Mouse (Mus musculus) cerebellum, postnatal 10 days (tissue): ENCODE measurements around the gene Tm6sf1.

ENCODE experiments used
- DNase-seq, 2 experiments: peaks; one replicate each; pipeline ENCODE4 v3.0.0; 2021; ENCODE audit warnings: mixed read lengths in 2 of 2

The Tm6sf1 gene

DNA sequence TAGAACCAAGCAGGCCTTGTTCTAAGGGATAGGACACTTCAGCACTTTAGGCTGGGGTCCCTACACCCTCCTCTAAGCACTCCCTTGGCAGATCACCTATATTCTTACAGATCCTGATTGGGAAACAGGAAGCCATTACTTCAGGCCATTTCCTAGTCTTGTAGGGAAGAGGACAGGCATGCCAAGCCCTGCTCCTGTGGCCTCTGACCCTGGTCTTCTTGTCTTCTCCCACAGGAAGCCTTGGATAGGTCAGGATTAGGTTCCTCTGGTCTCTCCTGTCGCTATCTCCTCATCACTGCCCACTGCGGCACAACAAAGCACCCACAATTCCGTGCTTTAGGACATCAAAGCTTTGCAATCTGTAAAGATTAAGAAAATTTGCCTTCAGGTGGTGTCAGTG is 7.1 kb upstream of the Tm6sf1 start:
- no peak for DNase-seq

DNA sequence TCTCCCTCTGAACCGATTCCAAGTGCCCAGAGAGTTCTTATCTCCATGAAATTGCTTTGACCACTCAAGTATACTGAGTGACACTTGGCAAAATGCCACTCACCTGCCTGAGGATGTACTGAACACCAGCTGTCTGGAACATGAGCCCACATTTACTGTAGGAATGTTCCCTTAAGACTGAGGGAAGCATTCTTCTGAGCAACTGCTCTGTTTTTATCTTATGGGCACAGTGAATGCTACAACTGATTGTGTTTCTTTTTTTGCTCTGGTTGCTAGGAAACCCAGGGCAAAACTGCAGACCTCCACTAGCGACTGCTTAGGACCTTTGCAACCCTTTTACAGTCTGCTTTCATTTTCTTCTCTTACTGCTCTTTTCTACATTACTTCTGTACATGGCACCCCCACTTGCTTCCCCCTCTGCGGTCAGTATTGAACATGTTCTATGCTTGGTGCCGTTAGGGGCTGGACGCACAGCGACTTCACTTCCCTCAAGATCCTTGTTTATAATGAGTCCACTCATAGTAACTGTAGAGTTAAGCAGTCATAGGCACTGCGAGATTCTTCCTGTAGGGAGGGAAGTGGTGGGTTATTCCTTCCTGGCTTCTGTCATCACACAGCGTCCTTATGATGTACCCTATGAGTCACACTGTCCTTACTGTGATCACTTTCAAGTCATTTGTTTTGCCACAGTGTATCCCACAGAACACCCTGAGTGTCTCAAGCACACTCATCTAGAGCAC is 4.1 kb upstream of the Tm6sf1 start:
- peak; percentile 38 to 47 for DNase-seq

DNA sequence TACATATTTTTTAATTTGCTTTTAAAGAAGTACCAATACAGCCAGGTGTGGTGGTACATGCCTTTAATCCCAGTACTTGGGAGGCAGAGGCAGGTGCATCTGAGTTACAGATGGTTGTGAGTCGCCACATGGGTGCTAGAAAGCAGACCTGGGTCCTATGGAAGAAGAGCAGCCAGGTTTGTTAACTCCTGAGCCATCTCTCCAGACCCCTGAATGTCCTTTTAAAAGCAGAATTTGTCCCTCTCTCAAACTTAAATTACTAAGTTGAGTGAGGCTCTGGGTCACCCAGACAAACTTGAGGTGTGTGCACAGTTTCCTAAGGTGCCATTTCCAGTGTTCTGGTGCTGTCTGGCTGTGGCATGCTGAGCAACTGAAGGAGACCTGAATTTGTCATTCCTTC is 3.1 kb upstream of the Tm6sf1 start, which contains the start of gene Gm10160:
TSS of gene Gm10160 (minus strand) at position 101 of the 400 bp plus-strand sequence.
- no peak for DNase-seq

DNA sequence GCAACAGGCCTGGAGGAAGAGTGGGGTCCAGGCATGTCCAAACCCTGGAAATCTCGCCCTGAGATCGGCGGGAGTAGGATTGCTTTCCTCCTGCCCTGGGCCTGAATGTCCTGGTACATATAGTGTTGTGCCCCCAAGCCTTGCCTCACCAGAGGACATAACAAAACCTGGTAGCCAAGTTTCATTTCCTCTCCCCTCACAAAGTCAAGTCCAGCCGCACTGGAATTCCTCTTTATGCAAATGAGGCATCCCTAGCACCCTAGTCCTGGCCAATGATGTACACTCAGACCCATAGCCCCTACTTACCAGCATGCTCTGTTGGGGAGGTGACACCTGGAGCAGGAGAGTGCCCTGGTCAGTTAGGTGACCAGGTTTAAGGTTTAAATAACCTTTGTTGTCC is 2.6 kb upstream of the Tm6sf1 start:
- no peak for DNase-seq

DNA sequence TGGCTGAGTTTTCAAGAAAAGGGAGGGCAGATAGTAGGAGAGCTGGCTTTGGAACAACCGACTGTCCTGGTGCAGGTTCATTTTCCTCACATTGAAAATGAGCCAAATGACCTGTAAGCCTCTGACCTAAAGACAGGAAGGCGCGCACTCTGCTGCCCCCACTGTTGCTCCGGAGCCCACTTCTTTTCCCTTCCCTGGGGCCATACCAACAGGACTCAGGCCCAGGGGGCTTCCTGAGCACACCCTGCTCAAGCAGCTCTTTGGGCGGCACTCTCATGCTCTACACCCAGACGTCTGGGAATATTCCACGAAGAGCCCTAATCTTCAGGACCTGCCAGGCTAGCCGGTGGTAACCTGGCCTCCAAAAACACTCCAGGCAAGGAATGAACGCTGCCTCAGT is 565 bp upstream of the Tm6sf1 start:
- no peak for DNase-seq

DNA sequence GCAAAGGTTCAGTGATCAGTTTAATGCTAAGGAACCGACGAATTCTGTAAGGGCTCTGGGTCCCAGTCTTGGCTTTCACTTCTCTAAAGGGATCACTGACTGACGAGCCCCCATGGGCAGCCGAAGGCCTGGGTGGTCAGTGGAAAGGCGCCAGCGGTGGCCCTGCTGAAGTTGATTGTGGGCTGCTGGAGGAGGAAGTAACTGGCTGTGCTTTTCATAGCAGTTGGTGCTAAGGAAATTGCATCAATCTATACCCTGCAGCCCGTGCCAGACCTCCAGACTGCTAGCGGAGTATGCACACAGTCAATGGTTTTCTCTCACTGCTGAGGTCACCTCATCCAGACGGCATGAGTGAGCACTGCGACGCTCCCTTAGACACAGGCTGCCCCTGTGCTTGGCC is 1.3 kb downstream of the Tm6sf1 start:
- peak in 1 of 2 experiments; percentile 26 for DNase-seq

DNA sequence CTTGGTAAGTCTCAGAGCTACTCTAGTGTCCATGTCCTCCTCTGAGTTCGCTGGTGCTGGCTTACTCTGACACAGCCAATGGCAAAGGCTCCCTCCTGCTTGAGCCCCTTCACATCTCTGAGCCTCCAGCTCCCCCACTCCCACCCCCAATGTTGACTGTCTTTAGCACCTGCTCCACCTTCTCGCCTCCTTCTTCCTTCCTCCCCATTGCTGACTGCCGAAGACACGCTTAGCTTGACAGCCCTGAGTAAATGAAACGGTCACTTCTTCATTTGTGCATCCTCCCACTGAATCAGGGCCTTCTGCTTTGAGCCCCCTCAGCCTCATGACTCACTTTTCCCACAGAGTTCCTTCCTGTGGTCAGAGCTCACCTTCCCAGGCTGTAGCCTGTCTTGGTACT is 2.2 kb downstream of the Tm6sf1 start:
- no peak for DNase-seq

DNA sequence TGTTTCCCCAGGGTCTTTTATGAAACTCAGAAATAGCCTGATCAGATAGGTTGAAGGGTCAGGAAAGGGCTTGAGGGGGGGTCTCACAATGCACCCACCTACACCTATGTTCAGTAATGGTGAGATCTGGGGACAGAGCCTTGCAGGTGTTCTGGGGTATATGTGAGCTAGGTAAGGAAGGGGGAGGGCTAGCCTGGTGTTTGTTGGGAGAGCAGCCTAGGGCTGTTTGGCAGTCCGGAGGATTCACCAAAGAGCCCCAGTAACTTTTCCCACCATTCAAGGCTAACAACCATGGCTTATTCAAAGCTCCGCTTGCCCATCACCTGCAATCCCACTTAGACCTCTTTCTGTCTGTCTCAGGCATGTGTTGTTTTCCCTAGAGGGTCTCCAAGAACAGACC is 2.7 kb downstream of the Tm6sf1 start:
- DNase-seq = no peak

DNA sequence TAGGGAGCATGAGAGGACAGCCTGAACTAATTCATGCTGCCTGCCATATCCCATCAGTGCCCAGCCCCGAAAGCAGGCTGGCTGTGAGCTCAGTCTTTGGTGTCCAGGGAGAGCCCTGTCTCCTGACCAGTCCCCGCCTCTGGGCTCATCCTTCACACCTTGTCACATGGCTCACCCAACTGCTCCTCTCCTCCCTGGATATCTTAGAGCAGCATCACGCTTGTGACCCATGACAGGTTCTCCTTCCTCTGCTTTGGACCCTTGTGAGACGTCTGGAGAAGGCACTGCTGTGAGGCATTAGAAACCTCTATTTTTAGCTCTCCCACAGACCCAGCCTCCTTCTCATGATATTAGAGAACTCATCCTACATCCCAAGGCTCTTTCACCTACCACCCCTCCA is 3.1 kb downstream of the Tm6sf1 start:
- DNase-seq = no peak

DNA sequence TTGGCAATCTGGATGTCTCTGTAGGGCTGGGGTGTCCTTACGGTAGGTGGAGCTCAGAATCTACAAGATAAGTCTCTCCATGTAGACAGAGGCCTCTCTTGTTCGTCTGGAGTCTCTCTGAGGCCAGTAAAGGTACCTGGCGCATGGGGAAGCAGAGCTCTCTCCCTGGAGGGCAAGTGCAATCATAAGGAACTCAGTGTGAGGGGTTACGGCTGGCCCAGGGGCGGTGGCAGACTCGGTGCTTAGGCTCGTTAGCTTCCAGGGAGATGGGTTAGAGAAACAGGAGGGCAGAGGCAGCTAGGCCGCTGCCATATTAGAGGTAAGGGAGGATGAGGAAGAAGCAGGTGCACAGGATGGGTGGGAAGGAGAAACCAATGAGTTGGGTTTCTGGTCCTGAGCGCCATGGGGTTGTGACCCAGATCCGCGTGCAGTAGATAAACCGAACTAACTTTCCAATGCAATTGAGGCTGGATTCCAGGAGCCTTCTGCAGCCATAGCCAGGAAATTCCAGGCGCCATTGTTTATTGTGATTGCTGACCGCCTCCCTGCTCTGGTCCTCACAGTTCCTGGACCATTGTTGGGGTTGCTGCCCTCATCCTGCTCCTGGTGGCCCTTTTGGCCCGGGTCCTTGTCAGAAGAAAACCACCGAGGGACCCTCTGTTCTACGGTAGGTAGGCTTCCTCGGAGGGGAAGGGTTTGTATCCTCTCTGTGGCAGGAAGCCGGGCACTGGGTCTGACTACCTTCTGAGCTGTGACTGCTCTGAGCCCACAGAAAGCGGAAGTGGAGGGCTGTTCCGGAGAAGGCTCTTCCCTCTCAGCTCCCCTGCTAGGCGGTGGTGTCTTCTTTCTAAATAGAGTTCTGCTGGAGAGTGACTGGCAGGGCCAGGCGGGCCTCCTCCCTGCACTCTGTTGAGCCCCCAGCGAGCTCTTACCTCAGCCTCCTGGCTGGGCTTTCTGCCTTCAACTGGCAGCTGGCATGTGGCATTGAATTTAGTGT is 4.1 kb downstream of the Tm6sf1 start:
- DNase-seq = no peak

DNA sequence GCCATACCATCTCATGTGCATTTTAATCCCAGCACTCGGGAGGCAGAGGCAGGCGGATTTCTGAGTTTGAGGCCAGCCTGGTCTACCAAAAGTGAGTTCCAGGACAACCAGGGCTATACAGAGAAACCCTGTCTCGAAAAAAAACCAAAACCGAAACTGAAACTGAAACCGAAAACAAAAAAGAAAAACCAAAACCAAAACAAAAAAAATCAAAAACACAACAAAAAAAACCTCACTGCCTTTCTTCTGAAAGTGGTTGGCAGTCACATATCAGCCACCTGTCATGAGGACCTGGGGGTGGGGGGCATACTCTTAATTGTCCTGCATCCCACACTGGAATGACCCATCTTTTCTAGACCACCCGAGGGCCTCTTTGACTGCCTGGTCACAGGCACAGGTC is 5.8 kb downstream of the Tm6sf1 start:
- no peak for DNase-seq

DNA sequence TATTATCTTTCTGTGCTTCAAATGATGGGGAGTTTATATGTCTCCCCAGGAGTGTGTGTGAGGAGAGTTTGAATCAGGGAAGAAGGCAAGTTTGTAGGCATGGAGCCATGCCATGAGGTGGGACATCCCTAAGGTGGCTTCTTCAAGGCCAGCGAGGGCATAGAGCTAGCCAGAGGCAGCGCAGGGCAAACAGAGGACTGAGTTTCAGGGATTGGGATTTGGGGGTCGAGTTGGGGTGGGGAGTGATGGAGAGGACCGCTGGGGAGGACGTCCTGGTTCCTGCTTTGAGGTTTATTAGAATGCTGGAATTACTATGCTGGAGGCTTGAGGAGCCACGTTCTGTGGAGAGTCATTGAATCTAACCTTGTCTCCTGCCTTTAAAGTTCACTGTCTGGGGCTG is 7.1 kb downstream of the Tm6sf1 start:
- DNase-seq = no peak

DNA sequence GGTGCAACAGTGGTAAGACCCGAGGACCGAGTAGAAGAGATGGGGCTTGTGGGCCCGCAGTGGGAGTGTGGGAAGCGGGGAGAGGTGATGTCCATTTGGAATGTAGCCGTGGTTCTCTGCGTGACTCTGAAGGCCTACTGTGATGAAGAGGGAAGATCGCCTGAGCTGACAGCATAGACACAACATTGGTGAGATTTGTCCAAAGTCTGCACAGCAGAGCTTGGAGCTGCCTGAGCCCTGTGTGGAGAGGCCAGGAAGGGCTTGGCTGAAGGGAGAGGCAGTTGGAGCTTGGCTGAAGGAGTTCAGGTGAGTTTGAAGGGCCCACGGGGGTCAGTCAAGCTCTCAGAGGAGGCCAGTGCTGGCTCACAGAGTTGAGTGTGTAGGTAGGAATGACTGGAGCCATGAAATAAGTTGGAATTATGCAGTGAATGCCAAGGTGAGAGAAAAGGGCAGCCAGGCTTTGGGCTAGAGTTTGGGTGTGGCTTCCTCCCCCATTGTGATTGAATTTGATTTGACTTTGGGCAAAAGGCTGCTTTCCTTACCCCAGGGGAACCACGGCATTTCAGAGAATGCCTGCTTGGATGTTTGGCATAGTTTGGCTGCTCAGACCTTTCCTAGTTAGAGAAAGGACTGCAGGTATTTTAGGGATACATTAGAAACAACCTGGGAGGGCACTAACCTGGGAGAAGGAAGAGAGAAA is 8.6 kb downstream of the Tm6sf1 start:
- DNase-seq = no peak

DNA sequence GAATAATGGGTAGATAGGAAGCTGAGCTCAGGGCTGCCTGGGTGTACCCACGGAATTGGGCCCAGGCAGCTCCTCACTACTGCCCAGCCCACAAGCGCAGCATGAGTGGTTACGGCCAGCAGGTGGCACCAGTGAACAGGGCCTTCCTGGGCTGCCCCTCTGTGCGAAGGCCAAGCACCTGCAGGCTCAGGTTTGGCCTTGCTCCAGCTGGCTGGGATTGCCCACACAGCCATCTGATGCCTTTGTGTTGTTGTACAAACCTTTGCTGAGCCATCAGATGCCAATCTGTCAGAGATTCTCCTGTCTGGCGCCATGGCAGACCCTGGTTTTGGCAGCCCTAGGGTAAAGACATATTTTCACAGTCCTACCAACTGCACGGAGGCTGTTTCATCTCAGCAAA is 9.4 kb downstream of the Tm6sf1 start:
- peak; percentile 99 to 100 for DNase-seq

DNA sequence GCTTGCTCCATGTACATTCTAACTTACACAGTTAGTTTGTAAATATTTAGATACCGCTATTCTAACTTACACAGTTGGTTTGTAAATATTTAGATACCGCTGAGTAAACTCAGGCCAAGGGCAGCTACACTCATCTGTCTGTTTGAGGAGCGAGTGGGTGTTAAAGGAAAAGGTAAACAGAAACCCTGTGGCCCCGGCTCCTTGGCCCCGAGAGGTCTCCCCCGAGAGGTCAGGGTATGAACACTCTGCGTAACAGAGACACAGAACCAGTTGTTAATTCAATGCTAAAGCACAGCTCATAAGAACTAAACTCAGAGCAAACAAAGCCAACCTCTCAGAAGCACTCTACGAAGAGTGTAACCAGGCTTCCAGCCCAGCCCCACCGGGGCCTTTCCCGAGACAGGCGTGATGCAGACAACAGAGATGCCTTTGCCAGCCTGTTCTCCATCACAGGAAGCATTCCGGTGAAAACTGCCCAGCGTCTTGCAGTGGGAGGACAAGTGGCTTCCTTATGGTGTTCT is 13.8 kb downstream of the Tm6sf1 start:
- DNase-seq = no peak

DNA sequence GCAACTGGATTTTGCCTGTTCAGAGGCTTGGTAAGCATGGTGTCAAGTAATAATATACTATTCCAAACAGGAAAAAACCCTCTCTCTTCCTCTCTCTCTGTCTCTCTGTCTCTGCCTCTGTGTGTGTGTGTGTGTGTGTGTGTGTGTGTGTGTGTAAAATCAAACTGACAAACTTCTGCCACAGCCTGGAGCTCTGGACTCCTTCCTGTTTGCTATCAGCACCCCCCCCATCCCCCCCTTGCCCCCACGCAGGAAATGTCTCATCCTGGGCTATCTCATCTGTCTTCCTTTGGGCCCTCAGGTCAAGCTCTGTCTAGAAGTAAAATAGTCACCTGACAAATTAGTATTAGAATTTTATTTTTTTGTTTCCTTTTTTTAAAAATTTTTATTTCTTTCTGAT is 15.0 kb downstream of the Tm6sf1 start:
- DNase-seq = no peak

DNA sequence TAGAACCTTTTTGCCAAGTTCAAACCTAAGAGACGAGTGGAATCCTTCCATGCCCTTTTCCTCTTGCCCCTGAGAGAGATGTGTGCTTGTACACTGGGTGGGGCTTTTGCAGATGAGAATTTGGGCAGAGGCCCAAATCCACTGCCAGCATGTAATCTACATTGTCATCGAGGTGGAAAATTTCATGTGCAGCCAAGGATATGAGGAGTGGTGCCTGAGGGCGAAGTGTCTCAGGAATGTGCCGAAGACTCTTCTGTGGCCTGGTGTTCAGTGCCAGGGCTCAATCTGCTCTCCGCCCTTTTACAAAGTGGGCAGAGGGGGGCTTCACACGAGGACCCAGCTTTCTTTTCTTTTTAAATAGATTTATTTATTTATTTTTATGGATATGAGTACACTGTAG is 15.8 kb downstream of the Tm6sf1 start:
- peak; percentile 51 to 54 for DNase-seq

DNA sequence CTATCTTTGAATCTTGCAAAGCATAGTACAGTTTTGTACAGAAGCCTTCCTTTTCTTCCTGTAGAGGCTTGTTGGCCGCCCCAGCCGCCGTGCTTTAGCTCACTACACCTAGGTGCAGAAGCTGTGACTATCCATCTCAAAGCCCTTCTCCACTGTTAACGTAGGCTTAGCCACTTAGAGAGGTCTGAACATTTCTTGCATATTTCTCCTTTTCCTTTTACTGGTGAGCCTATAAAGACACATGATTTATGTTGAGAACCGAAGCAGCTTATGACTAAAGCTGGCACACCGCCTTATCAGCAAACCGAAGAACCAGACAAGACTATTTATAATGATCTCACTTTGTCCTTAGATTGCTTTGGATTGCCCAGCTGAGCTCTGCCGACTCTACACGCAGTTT is 16.6 kb downstream of the Tm6sf1 start:
- DNase-seq = no peak

DNA sequence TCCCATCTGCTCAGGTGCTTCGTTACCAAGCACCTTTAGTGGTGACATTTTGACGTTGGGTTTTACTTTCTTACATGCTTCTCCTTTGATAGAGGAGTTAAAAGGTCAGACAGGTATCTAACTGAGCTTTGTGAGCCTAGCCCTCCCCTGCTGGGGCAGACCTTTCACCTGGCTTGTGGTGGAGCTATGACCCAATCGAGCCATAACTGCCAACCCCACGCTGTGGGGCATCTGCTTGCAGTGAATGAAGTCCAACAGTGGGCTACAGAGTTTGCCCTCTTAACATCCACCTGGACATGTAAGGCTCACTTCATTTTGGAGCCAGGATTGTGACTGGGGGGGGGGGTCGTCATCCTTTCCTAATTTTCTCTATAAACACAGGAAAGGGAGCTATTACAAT is 21.5 kb downstream of the Tm6sf1 start:
- DNase-seq = peak; percentile 44 to 62

DNA sequence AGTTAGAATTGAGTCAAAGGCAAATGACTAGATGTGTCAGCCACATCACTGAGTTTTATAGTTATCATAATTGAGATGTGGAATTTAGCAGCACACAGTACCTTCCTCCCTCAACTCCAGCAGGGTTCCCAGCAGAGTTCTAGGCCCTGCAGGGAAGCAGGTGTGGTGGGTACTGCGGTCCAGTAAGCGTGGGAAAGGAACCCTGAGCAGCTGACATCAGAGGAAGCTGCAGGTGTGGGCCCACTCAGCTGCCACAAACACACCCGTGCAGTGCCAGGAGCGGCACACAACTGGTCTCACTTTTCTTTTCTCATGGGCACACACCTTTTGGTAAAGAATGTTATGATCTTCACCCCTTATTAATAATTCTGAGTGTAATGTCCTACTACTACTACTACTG is 22.0 kb downstream of the Tm6sf1 start:
- no peak for DNase-seq

DNA sequence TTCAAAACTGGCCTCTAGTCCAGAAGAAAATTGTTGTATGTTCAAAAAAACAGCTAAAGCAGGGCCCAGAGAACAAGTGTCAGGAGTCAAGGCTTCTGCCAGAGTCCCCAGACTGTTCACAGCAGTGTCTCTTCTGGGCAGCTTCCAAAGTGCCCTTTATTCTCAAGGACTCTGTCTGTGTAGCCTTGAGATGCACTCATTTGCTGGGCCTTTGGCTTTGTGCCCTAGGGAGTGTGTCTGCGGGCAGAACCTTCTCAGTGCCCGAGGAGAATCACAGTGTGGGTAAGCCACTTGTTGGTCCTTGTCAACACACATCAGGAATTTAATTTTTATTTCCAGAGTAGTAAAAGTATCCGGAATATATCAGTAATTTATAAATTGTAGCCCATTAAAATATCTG is 22.8 kb downstream of the Tm6sf1 start:
- DNase-seq = peak; percentile 53 to 68

DNA sequence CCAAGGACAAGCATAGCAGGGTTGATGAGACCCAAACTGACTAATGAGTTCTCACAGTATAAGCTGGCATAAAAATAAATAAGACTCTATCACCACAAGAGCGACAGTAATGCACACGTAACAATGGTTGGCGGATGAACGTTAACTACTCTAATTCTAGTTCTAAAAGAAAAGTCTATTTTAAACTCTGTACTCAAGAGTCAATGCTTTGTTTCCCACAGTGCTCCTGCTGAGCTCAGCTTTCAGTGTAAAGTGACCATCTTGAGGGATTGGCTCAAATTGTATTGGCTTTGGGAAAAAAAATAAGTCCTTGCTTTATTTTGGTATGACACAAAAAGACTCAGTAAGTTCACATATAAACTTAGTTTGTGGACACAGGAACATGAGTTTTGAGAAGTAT is 26.3 kb downstream of the Tm6sf1 start:
- no peak for DNase-seq

DNA sequence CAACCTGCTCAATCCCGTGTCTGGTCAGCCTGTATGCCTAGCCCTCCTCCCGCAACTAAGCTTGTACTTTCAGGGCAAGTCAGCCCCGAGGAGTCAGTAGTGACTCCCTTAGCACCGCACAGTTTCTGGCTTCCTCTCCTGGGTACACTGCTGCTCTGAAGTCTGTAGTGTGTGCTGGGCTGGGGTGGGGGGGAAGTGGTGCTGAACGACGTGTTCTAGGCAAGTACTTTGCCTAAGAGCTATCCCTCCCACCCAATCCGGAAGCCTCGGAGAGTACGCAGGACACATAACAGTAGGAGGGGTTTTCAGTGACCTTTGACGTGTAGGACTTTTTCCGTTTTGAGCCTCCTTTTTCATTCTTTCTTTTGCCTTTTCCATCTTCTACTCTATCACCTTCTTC is 40.6 kb downstream of the Tm6sf1 start:
- DNase-seq = no peak
